Mouse (Mus musculus) forebrain, postnatal 0 days (tissue): Measurements from ENCODE around the gene Cd80. TPM values are rescaled to one million over a fixed set of nuclear protein-coding genes. Genes with fewer than 3 reads are reported as not detected.

Experiments used
- ATAC-seq: fragments of 200-750 bp; cut with Nextera tagmentation; 2 replicates; pipeline ENCODE4 v1.8.0; 2017; ENCODE audit warnings: mild to moderate bottlenecking, moderate library complexity
- DNase-seq: peaks from one replicate; pipeline ENCODE4 v3.0.0-alpha.2; 2015
- H3K27ac ChIP-seq: fragments of 300-500 bp; sonication (generic); 2 replicates; pipeline ENCODE4 v1.5.1; 2014; ENCODE audit warnings: low read depth, mild to moderate bottlenecking, antibody characterized with exemption, low read length, moderate library complexity, mixed read lengths
- H3K27me3 ChIP-seq: fragments of 300-500 bp; sonication (generic); 2 replicates; pipeline ENCODE4 v1.6.1; 2014; ENCODE audit warnings: mild to moderate bottlenecking, low read length, mixed read lengths; ENCODE audit not compliant: insufficient read depth
- H3K36me3 ChIP-seq: fragments of 300-500 bp; sonication (generic); 2 replicates; pipeline ENCODE4 v1.6.1; 2014; ENCODE audit warnings: mild to moderate bottlenecking, moderate library complexity; ENCODE audit not compliant: insufficient read depth
- H3K4me1 ChIP-seq: fragments of 300-500 bp; sonication (generic); 2 replicates; pipeline ENCODE4 v1.6.1; 2014; ENCODE audit warnings: antibody characterized with exemption; ENCODE audit not compliant: insufficient read depth
- H3K4me2 ChIP-seq: fragments of 300-500 bp; sonication (generic); 2 replicates; pipeline ENCODE4 v1.6.1; 2014; ENCODE audit warnings: low read depth, mild to moderate bottlenecking, moderate library complexity
- H3K4me3 ChIP-seq: fragments of 300-500 bp; sonication (generic); 2 replicates; pipeline ENCODE4 v1.5.1; 2014; ENCODE audit warnings: low read depth, low read length, mixed read lengths
- H3K9ac ChIP-seq: fragments of 300-500 bp; sonication (generic); 2 replicates; pipeline ENCODE4 v1.6.1; 2014; ENCODE audit warnings: mild to moderate bottlenecking
- H3K9me3 ChIP-seq: fragments of 300-500 bp; sonication (generic); 2 replicates; pipeline ENCODE4 v1.6.1; 2016; ENCODE audit warnings: low read length
- CTCF ChIP-seq: sonication (generic); IDR thresholded peaks from 2 replicates; pipeline ENCODE4 v1.5.1; 2016; ENCODE audit warnings: antibody characterized with exemption, control low read depth, low read depth
- WGBS: fragments of 180-500 bp; shearing (Covaris S2); extraction: QIAGEN DNeasy Blood & Tissue Kit; methylation state at CpG from one replicate; pipeline ENCODE4 v1.1.7; 2014; 5-methylcytosine and 5-hydroxymethylcytosine counted together
- polyA plus RNA-seq: library from polyadenylated mRNA; unstranded; fragments of >200 nt; fragmentation: Nextera tagmentation; extraction: Ambion mirVana; gene quantifications from 2 replicates; pipeline ENCODE4 v1.2.1, GENCODE M21; 2015
- total RNA-seq: library from RNA; depleted of rRNA; stranded (reverse); fragments of >200 nt; gene quantifications from 2 replicates; pipeline ENCODE4 v1.2.3, GENCODE M21; 2014

Gene Cd80
- total and polyA plus RNA-seq, 2 experiments from 2014 or later, result 0.25 to 0.86 TPM

DNA sequence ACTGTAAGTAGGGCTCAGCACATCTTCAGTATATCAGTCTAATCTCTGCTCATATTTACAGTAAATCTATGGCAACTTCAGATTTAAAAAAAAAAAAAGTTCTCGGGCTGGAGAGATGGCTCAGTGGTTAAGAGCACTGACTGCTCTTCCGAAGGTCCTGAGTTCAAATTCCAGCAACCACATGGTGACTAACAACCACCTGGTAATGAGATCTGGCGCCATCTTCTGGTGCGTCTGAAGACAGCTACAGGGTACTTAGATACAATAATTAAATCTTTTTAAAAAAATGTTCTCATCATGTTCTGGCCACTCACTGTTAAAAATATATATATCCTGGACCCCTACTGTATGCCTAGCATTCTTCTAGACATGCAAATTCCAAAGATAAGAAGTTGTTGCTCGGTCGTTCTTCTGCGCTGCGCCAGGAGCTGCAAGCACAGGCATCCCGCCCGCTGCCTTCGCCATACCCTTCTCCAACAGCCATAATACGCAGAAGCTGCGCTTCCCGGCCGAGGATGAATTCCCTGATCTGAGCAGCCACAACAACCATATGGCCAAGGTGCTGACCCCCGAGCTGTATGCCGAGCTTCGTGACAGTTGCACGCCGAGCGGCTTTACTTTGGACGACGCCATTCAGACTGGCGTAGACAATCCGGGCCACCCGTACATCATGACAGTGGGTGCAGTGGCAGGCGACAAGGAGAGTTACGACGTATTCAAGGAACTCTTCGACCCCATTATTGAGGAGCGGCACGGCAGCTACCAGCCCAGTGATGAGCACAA, 27.6 kb downstream of the Cd80 start:
- H3K4me3 ChIP-seq, result peak overlapping the region; percentile 35
- H3K9ac ChIP-seq, result peak overlapping the region; percentile 28; the same call in 1 of the 2 replicates

DNA sequence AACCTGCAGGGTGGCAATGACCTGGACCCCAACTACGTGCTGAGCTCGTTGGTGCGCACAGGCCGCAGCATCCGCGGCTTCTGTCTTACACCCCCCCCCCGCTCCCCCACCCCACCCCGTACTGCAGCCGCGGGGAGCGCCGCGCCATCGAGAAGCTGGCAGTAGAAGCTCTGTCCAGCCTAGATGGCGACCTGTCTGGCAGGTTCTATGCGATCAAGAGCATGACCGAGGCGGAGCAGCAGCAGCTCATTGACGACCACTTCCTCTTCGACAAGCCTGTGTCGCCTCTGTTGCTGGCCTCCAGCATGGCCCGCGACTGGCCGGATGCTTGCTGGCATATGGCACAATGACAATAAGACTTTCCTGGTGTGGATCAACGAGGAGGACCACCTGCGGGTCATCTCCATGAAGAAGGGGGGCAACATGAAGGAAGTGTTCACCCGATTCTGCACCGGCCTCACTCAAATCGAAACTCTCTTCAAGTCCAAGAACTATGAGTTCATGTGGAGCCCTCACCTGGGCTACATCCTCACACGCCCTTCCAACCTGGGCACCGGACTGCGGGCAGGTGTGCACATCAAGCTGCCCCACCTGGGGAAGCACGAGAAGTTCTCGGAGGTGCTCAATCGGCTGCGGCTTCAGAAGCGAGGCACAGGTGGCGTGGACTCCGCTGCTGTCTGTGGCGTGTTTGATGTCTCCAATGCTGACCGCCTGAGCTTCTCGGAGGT, 28.4 kb downstream of the Cd80 start:
- no peak for DNase-seq
- no peak overlapping the region for H3K9ac ChIP-seq

More for the DNA sequence above, 27.6 kb downstream of the Cd80 start:
- H3K36me3 ChIP-seq, result no peaks in the 10 kb centered on the region
- TF ChIP-seq CTCF, result peak; percentile 52
- H3K9me3 ChIP-seq, result no peaks in the 10 kb centered on the region
- peak; percentile 60 for ATAC-seq
- no peak overlapping the region for H3K27ac ChIP-seq
- no peaks in the 10 kb centered on the region for H3K4me1 ChIP-seq
- 27% methylated on average over 32 of the region's 32 CpGs for WGBS
- peak; percentile 50 for DNase-seq
- H3K4me2 ChIP-seq, result peak overlapping the region; percentile 52
- H3K27me3 ChIP-seq, result no peaks in the 10 kb centered on the region

GRCm38 (mm10) chr16:38492551-38492950, 37.2 kb downstream of the Cd80 start:
- no peak overlapping the region for H3K4me2 ChIP-seq
- H3K4me3 ChIP-seq, result no peak overlapping the region
- H3K4me1 ChIP-seq, result no peaks in the 10 kb centered on the region
- no peak overlapping the region for H3K9ac ChIP-seq
- no peak for DNase-seq
- ATAC-seq, result no peak
- no peak overlapping the region for H3K27ac ChIP-seq
- 91% methylated on average over 3 of the region's 3 CpGs for WGBS
- 0 out of 2 replicates have a peak, but pooled peaks cover 5% of the 10 kb centered on the region for H3K36me3 ChIP-seq
- no peak for TF ChIP-seq CTCF
- H3K27me3 ChIP-seq, result no peaks in the 10 kb centered on the region
- H3K9me3 ChIP-seq, result no peaks in the 10 kb centered on the region

More for the DNA sequence above, 28.4 kb downstream of the Cd80 start:
- ATAC-seq, result peak; percentile 34
- peak overlapping the region; percentile 52 for H3K4me2 ChIP-seq
- H3K27ac ChIP-seq, result no peak overlapping the region
- no peaks in the 10 kb centered on the region for H3K27me3 ChIP-seq
- no peak for TF ChIP-seq CTCF
- no peaks in the 10 kb centered on the region for H3K36me3 ChIP-seq
- no peaks in the 10 kb centered on the region for H3K4me1 ChIP-seq
- WGBS, result 47% methylated on average over 41 of the region's 42 CpGs
- no peaks in the 10 kb centered on the region for H3K9me3 ChIP-seq
- H3K4me3 ChIP-seq, result peak overlapping the region; percentile 35

DNA sequence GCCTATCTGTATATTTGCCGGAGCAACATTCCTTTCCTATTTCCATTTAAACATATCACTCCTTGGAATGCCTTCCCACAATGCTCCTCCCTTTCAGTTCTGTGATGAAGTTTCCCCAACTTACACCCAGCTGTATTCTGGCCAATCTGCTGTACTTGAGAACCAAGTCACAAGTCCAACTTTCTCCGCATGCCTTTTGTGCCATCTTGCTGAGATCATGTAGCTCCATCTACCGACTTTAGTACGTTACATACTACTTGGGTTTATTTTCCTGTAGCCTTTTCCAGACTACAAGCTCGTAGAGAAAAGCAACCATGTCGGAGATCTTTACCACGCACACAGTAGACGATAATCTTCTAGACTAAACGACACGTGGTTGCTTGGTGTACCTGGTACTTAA, 38.5 kb downstream of the Cd80 start:
- no peak for ATAC-seq
- peak; percentile 11 for DNase-seq
- no peak overlapping the region for H3K27ac ChIP-seq
- H3K27me3 ChIP-seq, result no peaks in the 10 kb centered on the region
- 0 out of 2 replicates have a peak, but pooled peaks have one; percentile 5 for TF ChIP-seq CTCF
- peaks cover 12% of the 10 kb centered on the region for H3K36me3 ChIP-seq
- H3K4me1 ChIP-seq, result no peaks in the 10 kb centered on the region
- H3K4me2 ChIP-seq, result no peak overlapping the region
- no peak overlapping the region for H3K4me3 ChIP-seq
- WGBS, result 91% methylated on average over 10 of the region's 10 CpGs
- H3K9ac ChIP-seq, result no peak overlapping the region
- no peaks in the 10 kb centered on the region for H3K9me3 ChIP-seq

DNA sequence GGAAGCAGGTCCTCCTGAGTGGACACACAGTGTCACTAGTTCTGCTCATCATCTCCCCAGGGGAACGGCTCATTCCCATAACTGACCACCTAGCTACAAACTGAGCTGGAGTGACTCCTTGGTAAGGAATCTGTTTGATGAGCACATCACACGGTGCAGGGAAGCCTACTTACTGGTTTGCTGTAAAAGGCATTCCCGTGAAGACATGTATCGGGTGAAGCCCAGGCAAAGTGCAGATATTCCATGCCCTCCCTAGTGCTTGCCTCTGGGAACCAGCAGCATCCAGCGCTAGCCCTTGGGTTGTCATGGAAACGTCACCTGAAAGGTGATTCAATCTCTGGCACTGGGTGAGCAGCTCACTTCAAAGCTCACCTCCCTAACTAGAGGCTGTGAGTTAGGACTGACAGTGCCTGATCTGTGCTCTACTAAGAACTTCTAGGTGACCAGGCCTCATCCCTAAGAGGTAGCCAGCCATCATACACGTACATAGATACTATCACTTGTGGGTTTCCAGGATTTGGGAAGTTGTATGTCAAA, 41.3 kb downstream of the Cd80 start:
- Histone ChIP-seq H3K9me3 (no peaks in the 10 kb centered on the region), H3K4me2 (no peak overlapping the region), H3K36me3 (peaks cover 27% of the 10 kb centered on the region), H3K27me3 (no peaks in the 10 kb centered on the region), H3K4me1 (no peaks in the 10 kb centered on the region), H3K9ac (no peak overlapping the region), H3K4me3 (no peak overlapping the region), H3K27ac (no peak overlapping the region)
- WGBS, result 77% methylated on average over 7 of the region's 7 CpGs
- DNase-seq, result no peak
- ATAC-seq, result no peak
- no peak for TF ChIP-seq CTCF

DNA sequence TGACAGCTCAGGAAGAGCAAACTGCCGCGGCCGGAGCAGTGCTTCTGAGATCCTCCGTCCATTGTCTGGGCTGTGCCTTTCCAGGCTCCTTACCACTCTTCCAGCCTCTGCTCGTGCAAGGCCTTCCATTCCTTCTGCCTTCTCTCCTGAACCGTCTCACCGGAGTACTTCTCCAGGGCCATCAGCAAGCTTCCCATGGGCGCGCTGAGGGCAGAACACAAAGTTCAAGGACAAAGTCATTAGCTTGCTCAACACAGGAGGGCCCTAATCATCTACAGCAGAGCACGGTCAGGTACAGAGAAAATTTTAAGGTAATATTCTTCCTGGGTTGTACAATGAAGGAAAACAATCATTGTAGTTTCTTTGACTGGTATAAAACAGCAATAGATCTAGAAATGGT, 47.1 kb downstream of the Cd80 start:
- no peak overlapping the region for H3K9ac ChIP-seq
- 95% methylated on average over 10 of the region's 10 CpGs for WGBS
- no peak for ATAC-seq

GRCm38 (mm10) chr16:38503528-38503927, 48.2 kb downstream of the Cd80 start:
- ATAC-seq (no peak), DNase-seq (no peak)
- no peak overlapping the region for H3K4me3 ChIP-seq
- 93% methylated on average over 4 of the region's 4 CpGs for WGBS
- no peaks in the 10 kb centered on the region for H3K9me3 ChIP-seq
- no peak for TF ChIP-seq CTCF
- no peaks in the 10 kb centered on the region for H3K4me1 ChIP-seq
- H3K4me2 ChIP-seq, result no peak overlapping the region
- no peak overlapping the region for H3K27ac ChIP-seq
- no peak overlapping the region for H3K9ac ChIP-seq
- H3K36me3 ChIP-seq, result peaks cover 45% of the 10 kb centered on the region
- no peaks in the 10 kb centered on the region for H3K27me3 ChIP-seq

More for the DNA sequence above, 47.1 kb downstream of the Cd80 start:
- Histone ChIP-seq H3K36me3 (peaks cover 44% of the 10 kb centered on the region), H3K4me1 (no peaks in the 10 kb centered on the region), H3K4me2 (no peak overlapping the region), H3K4me3 (no peak overlapping the region), H3K27me3 (no peaks in the 10 kb centered on the region), H3K9me3 (no peaks in the 10 kb centered on the region), H3K27ac (no peak overlapping the region)
- no peak for DNase-seq
- TF ChIP-seq CTCF, result no peak
